Mouse (Mus musculus) lung, embryonic 14.5 days (tissue): ENCODE results near the gene Fsd1l. TPM values are rescaled to one million over a fixed set of nuclear protein-coding genes. Genes with fewer than 3 reads are reported as not detected.

Experiments
- ATAC-seq: fragments of 200-750 bp; cut with Nextera tagmentation; 2 replicates; pipeline ENCODE4 v1.8.0; 2017; ENCODE audit warnings: mild to moderate bottlenecking, moderate TSS enrichment, moderate library complexity; ENCODE audit not compliant: insufficient read depth
- DNase-seq: peaks from one replicate; pipeline ENCODE4 v3.0.0-alpha.2; 2015
- H3K27ac ChIP-seq: fragments of 300-500 bp; sonication (generic); 2 replicates; pipeline ENCODE4 v1.5.1; 2014; ENCODE audit warnings: low read depth, mild to moderate bottlenecking, moderate library complexity
- H3K27me3 ChIP-seq: fragments of 300-500 bp; sonication (generic); 2 replicates; pipeline ENCODE4 v1.6.1; 2014; ENCODE audit warnings: low read length, control low read depth; ENCODE audit not compliant: insufficient read depth
- H3K36me3 ChIP-seq: fragments of 300-500 bp; sonication (generic); 2 replicates; pipeline ENCODE4 v1.6.1; 2014; ENCODE audit warnings: control low read depth; ENCODE audit not compliant: insufficient read depth
- H3K4me1 ChIP-seq: fragments of 300-500 bp; sonication (generic); 2 replicates; pipeline ENCODE4 v1.6.1; 2014; ENCODE audit warnings: antibody characterized with exemption, control low read depth; ENCODE audit not compliant: insufficient read depth
- H3K4me2 ChIP-seq: fragments of 300-500 bp; sonication (generic); 2 replicates; pipeline ENCODE4 v1.6.1; 2014; ENCODE audit warnings: mild to moderate bottlenecking
- H3K4me3 ChIP-seq: fragments of 300-500 bp; sonication (generic); 2 replicates; pipeline ENCODE4 v1.5.1; 2014; ENCODE audit warnings: low read depth, low read length
- H3K9ac ChIP-seq: fragments of 300-500 bp; sonication (generic); 2 replicates; pipeline ENCODE4 v1.6.1; 2014
- H3K9me3 ChIP-seq: fragments of 300-500 bp; sonication (generic); 2 replicates; pipeline ENCODE4 v1.6.1; 2016; ENCODE audit warnings: low read depth, low read length, control low read depth
- CTCF ChIP-seq: IDR thresholded peaks from 2 replicates; pipeline ENCODE4 v1.5.1; 2016; ENCODE audit warnings: antibody characterized with exemption, low read depth
- WGBS: fragments of 180-500 bp; shearing (Covaris S2); extraction: QIAGEN DNeasy Blood & Tissue Kit; methylation state at CpG from one replicate; pipeline ENCODE4 v1.1.7; 2014; 5-methylcytosine and 5-hydroxymethylcytosine counted together
- polyA plus RNA-seq: library from polyadenylated mRNA; unstranded; fragments of >200 nt; fragmentation: Nextera tagmentation; extraction: Ambion mirVana; gene quantifications from 2 replicates; pipeline ENCODE4 v1.2.1, GENCODE M21; 2014

Fsd1l gene
- polyA plus RNA-seq, 1 experiment from 2014 or later: 7.4 TPM

GRCm38 (mm10) chr4:53728121-53728520 lies 96.8 kb downstream of the Fsd1l start:
- H3K4me3 ChIP-seq: no peak overlapping the region
- H3K9ac ChIP-seq: no peak overlapping the region
- no peak for DNase-seq
- no peak overlapping the region for H3K4me2 ChIP-seq
- no peak for ATAC-seq
- H3K27ac ChIP-seq: no peak overlapping the region
- H3K27me3 ChIP-seq: no peaks in the 10 kb centered on the region
- 81% methylated on average over 1 of the region's 1 CpGs for WGBS
- no peak for TF ChIP-seq CTCF
- no peaks in the 10 kb centered on the region for H3K9me3 ChIP-seq
- H3K4me1 ChIP-seq: no peaks in the 10 kb centered on the region
- H3K36me3 ChIP-seq: peaks cover 43% of the 10 kb centered on the region

- 43% methylated on average over 6 of the region's 6 CpGs for WGBS
- TF ChIP-seq CTCF: peak; percentile 66
- Histone ChIP-seq H3K4me2 (no peak overlapping the region), H3K9me3 (no peaks in the 10 kb centered on the region), H3K4me3 (no peak overlapping the region), H3K9ac (no peak overlapping the region), H3K27me3 (no peaks in the 10 kb centered on the region), H3K36me3 (peaks cover 37% of the 10 kb centered on the region; the same call in 1 of the 2 replicates), H3K4me1 (no peaks in the 10 kb centered on the region), H3K27ac (no peak overlapping the region)
- no peak for ATAC-seq
- DNase-seq: peak; percentile 91
Observed at GRCm38 (mm10) chr4:53738956-53739616, 107.8 kb downstream of the Fsd1l start.

GRCm38 (mm10) chr4:53749831-53750230 lies 118.6 kb downstream of the Fsd1l start:
- H3K9me3 ChIP-seq: no peaks in the 10 kb centered on the region
- DNase-seq (no peak), ATAC-seq (no peak)
- H3K4me1 ChIP-seq: no peaks in the 10 kb centered on the region
- no peak for TF ChIP-seq CTCF
- H3K9ac ChIP-seq: no peak overlapping the region
- H3K27ac ChIP-seq: no peak overlapping the region
- no peak overlapping the region for H3K4me2 ChIP-seq
- no peak overlapping the region for H3K4me3 ChIP-seq
- H3K27me3 ChIP-seq: no peaks in the 10 kb centered on the region
- H3K36me3 ChIP-seq: peaks cover 25% of the 10 kb centered on the region

GRCm38 (mm10) chr4:53750391-53751120 lies 119.3 kb downstream of the Fsd1l start:
- DNase-seq: peak; percentile 65
- Histone ChIP-seq H3K9me3 (no peaks in the 10 kb centered on the region), H3K4me1 (no peaks in the 10 kb centered on the region), H3K27ac (no peak overlapping the region), H3K27me3 (no peaks in the 10 kb centered on the region), H3K36me3 (peaks cover 25% of the 10 kb centered on the region), H3K4me2 (no peak overlapping the region), H3K9ac (no peak overlapping the region), H3K4me3 (no peak overlapping the region)
- ATAC-seq: peak; percentile 73
- TF ChIP-seq CTCF: no peak
- WGBS: 44% methylated on average over 16 of the region's 16 CpGs

Other genes with a start within 250 kb of the Fsd1l start
- gene Slc44a1, start 191.1 kb upstream of the Fsd1l start, polyA plus RNA-seq: 51.5 and 51.9 TPM in 2 replicates
- gene Fktn, start 82.5 kb downstream of the Fsd1l start, polyA plus RNA-seq: 16.2 and 17.9 TPM in 2 replicates
- gene Tal2, start 148.2 kb downstream of the Fsd1l start, polyA plus RNA-seq: 0.22 and 0.28 TPM in 2 replicates
- gene Tmem38b, start 194.6 kb downstream of the Fsd1l start, polyA plus RNA-seq: 8.0 and 9.4 TPM in 2 replicates